ENCODE assay signal across 19 mouse cellular contexts in the genomic region with DNA sequence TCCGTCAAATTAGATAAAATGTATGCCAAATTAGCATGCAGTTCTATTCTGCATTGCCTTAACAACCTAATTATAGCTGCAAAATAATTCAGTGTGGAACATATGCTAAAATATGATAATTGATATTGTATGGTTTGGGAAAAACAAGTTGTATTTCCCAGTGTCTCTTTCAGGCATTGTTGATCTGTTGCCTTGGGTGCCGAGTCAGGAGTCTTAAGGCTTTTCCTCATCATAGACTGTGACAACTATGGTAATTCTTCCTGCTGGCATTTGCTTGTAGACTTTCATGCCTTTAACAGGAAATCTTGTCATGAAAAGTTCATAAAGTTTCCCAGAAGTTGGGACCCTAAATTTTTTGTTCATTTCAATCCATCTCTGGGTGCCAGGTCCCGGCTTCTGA. TPM values are rescaled to one million over a fixed set of nuclear protein-coding genes. Genes with fewer than 3 reads are reported as not detected.
"Had no signal": no experiment of that assay in that cellular context is flagged by ENCODE, and none has a peak within 500 bp of the region (broad histone marks: within the 10 kb centered on the region; RNA-seq: fewer than 3 reads in every experiment).

No protein-coding gene starts in this region.

- H3K9me3 ChIP-seq: midbrain, embryonic 10.5 days; midbrain, embryonic 12.5 days; neural tube, embryonic 13.5 days; neural tube, embryonic 15.5 days; stomach, embryonic 15.5 days had no signal

- H3K36me3 ChIP-seq: midbrain, embryonic 10.5 days; midbrain, embryonic 12.5 days; neural tube, embryonic 13.5 days; neural tube, embryonic 15.5 days; stomach, embryonic 15.5 days had no signal

- H3K4me3 ChIP-seq: midbrain, embryonic 10.5 days; midbrain, embryonic 12.5 days; myocyte; neural tube, embryonic 13.5 days; neural tube, embryonic 15.5 days; stomach, embryonic 15.5 days had no signal

- ATAC-seq: midbrain, embryonic 16.5 days had no signal

- H3K4me1 ChIP-seq: neural tube, embryonic 15.5 days; stomach, embryonic 15.5 days had no signal

- H3K9ac ChIP-seq: lung, embryonic 14.5 days; midbrain, embryonic 12.5 days; neural tube, embryonic 13.5 days; neural tube, embryonic 15.5 days; stomach, embryonic 15.5 days had no signal

- H3K4me2 ChIP-seq: lung, embryonic 14.5 days; midbrain, embryonic 12.5 days; neural tube, embryonic 13.5 days; neural tube, embryonic 15.5 days; stomach, embryonic 15.5 days had no signal

- H3K27ac ChIP-seq: midbrain, embryonic 10.5 days; midbrain, embryonic 12.5 days; neural tube, embryonic 13.5 days; neural tube, embryonic 15.5 days; stomach, embryonic 15.5 days; stomach, postnatal 0 days had no signal

- DNase-seq: lung, adult 18-20 months; lung, embryonic 14.5 days; lung, postnatal 10 days; lung, postnatal 4 days; midbrain, embryonic 14.5 days; retina, postnatal 1 day; right cerebral cortex, adult 18-20 months; thymus, adult 2 months; thymus, postnatal 25 days; thymus, postnatal 4 days had no signal

- H3K27me3 ChIP-seq: neural tube, embryonic 13.5 days; neural tube, embryonic 15.5 days; stomach, embryonic 15.5 days had no signal

RNA-seq across cellular contexts. Expression of gene Fzd1, which starts 20.4 kb away (rescaled TPM):
- total RNA-seq: megakaryocyte-erythroid progenitor cell, adult 5-6 weeks had no signal
